Mouse (Mus musculus) frontal cortex, postnatal 10 days (tissue): ENCODE data around the gene Wfdc12.

Source experiments
- DNase-seq, 2 experiments: peaks; one replicate each; pipeline ENCODE4 v3.0.0; 2022; ENCODE audit warnings: low spot score in 2 of 2, mixed read lengths in 1 of 2

The Wfdc12 gene

GRCm38 (mm10) chr2:164177831-164178230 is 12.6 kb downstream of the Wfdc12 start:
- DNase-seq, result no peak

GRCm38 (mm10) chr2:164175850-164176249 is 14.6 kb downstream of the Wfdc12 start:
- DNase-seq, result no peak

- peak; percentile 50 to 72 for DNase-seq
These were observed 15.6 kb downstream of the Wfdc12 start for GRCm38 (mm10) chr2:164174649-164175395.

- no peak for DNase-seq
These were observed 17.0 kb downstream of the Wfdc12 start for GRCm38 (mm10) chr2:164173394-164173793.

GRCm38 (mm10) chr2:164170902-164171301 is 19.5 kb downstream of the Wfdc12 start, which contains the start of gene Kcns1:
Gene Kcns1 (minus strand): TSS chr2:164171113.
- no peak for DNase-seq

GRCm38 (mm10) chr2:164170326-164170725 is 20.1 kb downstream of the Wfdc12 start:
- DNase-seq, result no peak

GRCm38 (mm10) chr2:164168571-164168946 is 21.8 kb downstream of the Wfdc12 start:
- peak in 1 of 2 experiments; percentile 26 for DNase-seq

GRCm38 (mm10) chr2:164167752-164168570 is 22.4 kb downstream of the Wfdc12 start:
- no peak for DNase-seq

GRCm38 (mm10) chr2:164164941-164165340 is 25.5 kb downstream of the Wfdc12 start:
- no peak for DNase-seq

GRCm38 (mm10) chr2:164161515-164162055 is 28.8 kb downstream of the Wfdc12 start:
- DNase-seq, result no peak

- DNase-seq, result no peak
These were observed 31.6 kb downstream of the Wfdc12 start for GRCm38 (mm10) chr2:164158838-164159237.

GRCm38 (mm10) chr2:164156158-164156557 is 34.2 kb downstream of the Wfdc12 start:
- DNase-seq, result no peak

- DNase-seq, result no peak
These were observed 36.4 kb downstream of the Wfdc12 start for GRCm38 (mm10) chr2:164154007-164154406.

GRCm38 (mm10) chr2:164152341-164152740 is 38.1 kb downstream of the Wfdc12 start:
- no peak for DNase-seq

GRCm38 (mm10) chr2:164150086-164150760 is 40.2 kb downstream of the Wfdc12 start:
- DNase-seq, result no peak

- no peak for DNase-seq
These were observed 43.9 kb downstream of the Wfdc12 start for GRCm38 (mm10) chr2:164146556-164146955.

- DNase-seq, result no peak
These were observed 45.9 kb downstream of the Wfdc12 start for GRCm38 (mm10) chr2:164144541-164144940.

- no peak for DNase-seq
These were observed 46.4 kb downstream of the Wfdc12 start for GRCm38 (mm10) chr2:164144025-164144424.

GRCm38 (mm10) chr2:164142021-164142420 is 48.4 kb downstream of the Wfdc12 start:
- DNase-seq, result peak in 1 of 2 experiments; percentile 30
